Mouse (Mus musculus) C2C12 (cell line): ENCODE data around the gene Setx.

ENCODE experiments used
- CEBPB ChIP-seq: IDR thresholded peaks from one replicate; pipeline ENCODE4 v1.6.1; 2011; ENCODE audit warnings: low read depth, mild to moderate bottlenecking, control low read depth, moderate library complexity
- CTCF ChIP-seq: IDR thresholded peaks from one replicate; pipeline ENCODE4 v1.5.1; 2011; ENCODE audit not compliant: control insufficient read depth, insufficient read depth, insufficient read length
- MAX ChIP-seq: IDR thresholded peaks from one replicate; pipeline ENCODE4 v1.6.1; 2011; ENCODE audit warnings: mild to moderate bottlenecking, control low read depth
- MYOG ChIP-seq: IDR thresholded peaks from one replicate; pipeline ENCODE4 v1.6.1; 2011; ENCODE audit not compliant: control insufficient read depth, insufficient read length; ENCODE audit errors: extremely low read depth
- USF1 ChIP-seq: IDR thresholded peaks from one replicate; pipeline ENCODE4 v1.6.1; 2011; ENCODE audit warnings: low read depth, mild to moderate bottlenecking, control low read depth, moderate library complexity

GRCm38 (mm10) chr2:29081965-29082364 is 42.0 kb upstream of the Setx start:
- no peak for TF ChIP-seq CTCF
- no peak for TF ChIP-seq MYOG
- TF ChIP-seq MAX, result no peak
- TF ChIP-seq USF1, result no peak
- no peak for TF ChIP-seq CEBPB
